ENCODE assay signal across 8 mouse cellular contexts in the genomic region with DNA sequence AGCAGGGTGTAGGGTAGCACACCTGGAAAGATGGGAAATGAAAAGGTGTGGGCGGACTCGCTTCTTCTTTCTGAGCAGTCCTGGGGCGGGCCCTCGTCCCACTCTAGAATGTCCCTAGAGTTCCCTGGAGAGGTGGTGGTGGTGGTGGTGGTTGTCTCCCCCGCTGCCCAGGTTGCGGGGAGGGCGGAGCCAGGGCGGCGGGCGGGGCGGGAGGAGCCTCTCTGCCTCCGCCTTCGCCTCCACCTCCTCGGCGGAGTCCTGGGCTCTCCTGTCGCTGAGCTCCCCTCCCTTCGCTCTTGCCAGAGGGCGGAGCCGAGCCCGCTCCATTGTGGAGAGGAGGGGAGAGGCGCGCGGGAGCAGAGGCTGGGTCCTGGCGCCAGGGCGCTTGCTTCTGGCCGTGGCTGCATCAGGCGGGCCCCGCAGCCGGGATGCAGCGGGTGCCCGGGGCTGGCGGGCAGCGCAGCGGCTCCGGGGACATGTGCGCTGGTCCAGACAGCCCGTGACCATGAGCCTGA. TPM values are rescaled to one million over a fixed set of nuclear protein-coding genes. Genes with fewer than 3 reads are reported as not detected.
DNase-seq lines count a peak whose midpoint lies in the region; ATAC-seq and TF ChIP-seq lines count a peak whose summit lies in the region.

No protein-coding gene starts in this region.

- H3K36me3 ChIP-seq in ES-E14 (ENCODE audit: control insufficient read depth, insufficient read depth, low read length, poor library complexity, severe bottlenecking): peaks cover 25% of the 10 kb centered on the region
- peaks cover 39% of the 10 kb centered on the region for H3K36me3 ChIP-seq in forebrain, embryonic 13.5 days (ENCODE audit: poor library complexity, severe bottlenecking)
- peaks cover 27% of the 10 kb centered on the region for H3K36me3 ChIP-seq in lung, embryonic 16.5 days (ENCODE audit: control insufficient read depth, insufficient read depth, low read length)

- peak overlapping the region; percentile 81 to 82 for H3K4me3 ChIP-seq in ES-E14 (ENCODE audit: insufficient read depth in 1 of 2, low read depth in 1 of 2, low read length in 2 of 2, poor library complexity in 1 of 2, severe bottlenecking in 1 of 2)
- H3K4me3 ChIP-seq in forebrain, embryonic 13.5 days: peak overlapping the region; percentile 89
- H3K4me3 ChIP-seq in lung, embryonic 16.5 days (ENCODE audit: low read length): peak overlapping the region; percentile 75

- H3K27me3 ChIP-seq in forebrain, embryonic 13.5 days: no peaks in the 10 kb centered on the region
- no peaks in the 10 kb centered on the region for H3K27me3 ChIP-seq in lung, embryonic 16.5 days (ENCODE audit: control insufficient read depth, insufficient read depth, low read depth, low read length)

- DNase-seq in ES-E14 (ENCODE audit: low read depth, low spot score): peak; percentile 91
- peak; percentile 86 to 87 for DNase-seq in heart, postnatal 14 days
- DNase-seq in layer of hippocampus, adult 9-11 months: peak; percentile 88
- DNase-seq in ovary, postnatal 36 days (ENCODE audit: low spot score): peak; percentile 89
- peak; percentile 82 for DNase-seq in thymus, postnatal 14 days

- in situ Hi-C loops in ES-E14 (cut with MboI; ENCODE audit: low sequenced_read_pairs in 2 of 2, unreplicated experiment in 2 of 2): no loop called here

- peaks cover 0 to 13% of the 10 kb centered on the region in 2 experiments for H3K4me1 ChIP-seq in ES-E14 (ENCODE audit: control insufficient read depth in 2 of 2, insufficient read depth in 2 of 2, low read length in 2 of 2, poor library complexity in 1 of 2)
- peaks cover 56% of the 10 kb centered on the region for H3K4me1 ChIP-seq in forebrain, embryonic 13.5 days
- H3K4me1 ChIP-seq in lung, embryonic 16.5 days (replicated peaks; ENCODE audit: control insufficient read depth, insufficient read depth, low read length): peaks cover 39% of the 10 kb centered on the region

- peak; percentile 57; the same call in 1 of the 2 replicates for ATAC-seq in cerebellum, adult (ENCODE audit: insufficient number of reproducible peaks, low FRiP score, low TSS enrichment)
- peak; percentile 54 for ATAC-seq in forebrain, embryonic 13.5 days
- ATAC-seq in lung, embryonic 16.5 days (ENCODE audit: low read depth): peak; percentile 66

- intact Hi-C loops in heart, postnatal 14 days (cut with DNase I): loop anchor here (5.0 kb wide), 1 partner anchor 43 kb away; no protein-coding TSS in a partner anchor

- no peak overlapping the region for H3K27ac ChIP-seq in ES-E14 (ENCODE audit: insufficient read depth, low read depth, low read length, poor library complexity, severe bottlenecking)
- peak overlapping the region; percentile 94 for H3K27ac ChIP-seq in forebrain, embryonic 13.5 days
- H3K27ac ChIP-seq in lung, embryonic 16.5 days (ENCODE audit: low read length): peak overlapping the region; percentile 78

- peak overlapping the region; percentile 80 for H3K9ac ChIP-seq in ES-E14 (ENCODE audit: insufficient read depth, low read depth, low read length, poor library complexity, severe bottlenecking)
- peak overlapping the region; percentile 98 for H3K9ac ChIP-seq in forebrain, embryonic 13.5 days
- H3K9ac ChIP-seq in lung, embryonic 16.5 days (ENCODE audit: low read length): peak overlapping the region; percentile 91

- no peaks in the 10 kb centered on the region for H3K9me3 ChIP-seq in ES-E14 (ENCODE audit: control insufficient read depth, insufficient read depth, low read depth, low read length)
- no peaks in the 10 kb centered on the region for H3K9me3 ChIP-seq in forebrain, embryonic 13.5 days (replicated peaks)
- no peaks in the 10 kb centered on the region for H3K9me3 ChIP-seq in lung, embryonic 16.5 days (ENCODE audit: control insufficient read depth, low read length)

- WGBS in forebrain, embryonic 13.5 days: 2% methylated on average over 20 of the region's 37 CpGs
- under 1% methylated on average over 22 of the region's 37 CpGs for WGBS in lung, embryonic 16.5 days

- peak overlapping the region; percentile 82 for H3K4me2 ChIP-seq in forebrain, embryonic 13.5 days
- H3K4me2 ChIP-seq in lung, embryonic 16.5 days (ENCODE audit: low read depth, low read length): peak overlapping the region; percentile 98

TF ChIP-seq in ES-E14, 5 proteins besides CTCF, POLR2A, EP300 and RAD21:
- TF ChIP-seq ZNF384 (IDR thresholded peaks at IDR 0.05; ENCODE audit: low read depth, low read length) (no peak), ZC3H11A (IDR thresholded peaks at IDR 0.05; ENCODE audit: borderline replicate concordance, low read depth, low read length) (no peak), CHD2 (IDR thresholded peaks at IDR 0.05; ENCODE audit: low read depth, low read length) (no peak), HCFC1 (IDR thresholded peaks at IDR 0.05; ENCODE audit: borderline replicate concordance, insufficient read depth, low read length) (no peak; the same call in 1 of the 2 replicates), MAFK (IDR thresholded peaks at IDR 0.05; ENCODE audit: insufficient read depth, low read depth, low read length) (no peak)

RNA-seq across cellular contexts. Expression of a gene that starts 3.4 kb away (rescaled TPM):
- 26.2 and 27.7 TPM in 2 replicates for total RNA-seq in ES-E14 (2012; rRNA removed)
- 49.2 and 54.6 TPM in 2 replicates for polyA plus RNA-seq in forebrain, embryonic 13.5 days (2015; fragmentation: Nextera tagmentation; extraction: Ambion mirVana)
- 10 to 100 TPM; 16.0 to 22.9 TPM for total RNA-seq in heart, postnatal 14 days (2021)
- polyA plus RNA-seq in lung, embryonic 16.5 days (2015; fragmentation: Nextera tagmentation; extraction: Ambion mirVana): 33.5 and 33.9 TPM in 2 replicates

RNA-seq across cellular contexts. Expression of a gene that starts 21.6 kb away (rescaled TPM):
- total RNA-seq in ES-E14 (2012; rRNA removed): 0.32 and 0.40 TPM in 2 replicates
- 0.27 and 0.53 TPM in 2 replicates for polyA plus RNA-seq in forebrain, embryonic 13.5 days (2015; fragmentation: Nextera tagmentation; extraction: Ambion mirVana)
- total RNA-seq in heart, postnatal 14 days (2021): under 1 TPM in 1 of 2 experiments, not detected in 1; 0.07 TPM
- 0.25 and 0.26 TPM in 2 replicates for polyA plus RNA-seq in lung, embryonic 16.5 days (2015; fragmentation: Nextera tagmentation; extraction: Ambion mirVana)

RNA-seq across cellular contexts. Expression of a gene that starts 26.7 kb away (rescaled TPM):
- total RNA-seq in ES-E14 (2012; rRNA removed): 6.1 and 6.6 TPM in 2 replicates
- 12.0 and 13.4 TPM in 2 replicates for polyA plus RNA-seq in forebrain, embryonic 13.5 days (2015; fragmentation: Nextera tagmentation; extraction: Ambion mirVana)
- 10 to 100 TPM; 70.3 to 70.8 TPM for total RNA-seq in heart, postnatal 14 days (2021)
- 96.9 and 111 TPM in 2 replicates for polyA plus RNA-seq in lung, embryonic 16.5 days (2015; fragmentation: Nextera tagmentation; extraction: Ambion mirVana)

RNA-seq across cellular contexts. Expression of a gene that starts 28.9 kb away (rescaled TPM):
- 0.27 and 0.32 TPM in 2 replicates for total RNA-seq in ES-E14 (2012; rRNA removed)
- polyA plus RNA-seq in forebrain, embryonic 13.5 days (2015; fragmentation: Nextera tagmentation; extraction: Ambion mirVana): not detected in 2 replicates
- not detected for total RNA-seq in heart, postnatal 14 days (2021)
- polyA plus RNA-seq in lung, embryonic 16.5 days (2015; fragmentation: Nextera tagmentation; extraction: Ambion mirVana): not detected in 2 replicates
